Mouse (Mus musculus): Measurements from ENCODE around the gene Nxf3. TPM values are rescaled to one million over a fixed set of nuclear protein-coding genes. Genes with fewer than 3 reads are reported as not detected.

Gene Nxf3
- polyA plus RNA-seq (2014; fragmentation: Nextera tagmentation; extraction: Ambion mirVana): 0.05 TPM in 1 of 2 replicates, not detected in the other

- Histone ChIP-seq H3K36me3 (ENCODE audit: control insufficient read depth, insufficient read depth, low read length) (no peaks in the 10 kb centered on the region), H3K27ac (ENCODE audit: low read depth, low read length) (no peak within 1 kb of the TSS), H3K27me3 (replicated peaks; ENCODE audit: control insufficient read depth, insufficient read depth, low read length) (no peaks in the 10 kb centered on the region), H3K9ac (ENCODE audit: low read length) (no peak within 1 kb of the TSS), H3K4me2 (ENCODE audit: low read length) (no peak within 1 kb of the TSS), H3K9me3 (replicated peaks; ENCODE audit: control insufficient read depth, low read length) (no peaks in the 10 kb centered on the region), H3K4me1 (ENCODE audit: control insufficient read depth, insufficient read depth, low read length) (no peaks in the 10 kb centered on the region), H3K4me3 (ENCODE audit: low read depth, low read length) (no peak within 1 kb of the TSS)
- ATAC-seq (no peak), DNase-seq (ENCODE audit: low spot score) (no peak)
- WGBS: 83% methylated on average over 9 of the region's 9 CpGs
These were observed at the start of gene Nxf3 for GRCm38 (mm10) chrX:136085155-136085554. Gene Nxf3, minus strand, starts transcription at chrX:136085255.

GRCm38 (mm10) chrX:136127744-136128064 lies 42.6 kb upstream of the Nxf3 start:
- no peak overlapping the region for H3K9ac ChIP-seq (ENCODE audit: low read length)
- no peaks in the 10 kb centered on the region for H3K4me1 ChIP-seq (ENCODE audit: control insufficient read depth, insufficient read depth, low read length)
- H3K4me2 ChIP-seq (ENCODE audit: low read length): no peak overlapping the region
- H3K36me3 ChIP-seq (ENCODE audit: control insufficient read depth, insufficient read depth, low read length): no peaks in the 10 kb centered on the region
- no peak for ATAC-seq
- peak; percentile 59 for DNase-seq (ENCODE audit: low spot score)
- no peak overlapping the region for H3K4me3 ChIP-seq (ENCODE audit: low read depth, low read length)
- no peaks in the 10 kb centered on the region for H3K27me3 ChIP-seq (replicated peaks; ENCODE audit: control insufficient read depth, insufficient read depth, low read length)
- 26% methylated on average over 5 of the region's 5 CpGs for WGBS
- no peak overlapping the region for H3K27ac ChIP-seq (ENCODE audit: low read depth, low read length)
- no peaks in the 10 kb centered on the region for H3K9me3 ChIP-seq (replicated peaks; ENCODE audit: control insufficient read depth, low read length)

- WGBS: 68% methylated on average over 8 of the region's 8 CpGs
These were observed 42.1 kb upstream of the Nxf3 start for GRCm38 (mm10) chrX:136127038-136127743.

GRCm38 (mm10) chrX:136115419-136115961 lies 30.4 kb upstream of the Nxf3 start:
- H3K9ac ChIP-seq (ENCODE audit: low read length): peak overlapping the region; percentile 54
- H3K27me3 ChIP-seq (replicated peaks; ENCODE audit: control insufficient read depth, insufficient read depth, low read length): no peaks in the 10 kb centered on the region
- WGBS: 27% methylated on average over 23 of the region's 23 CpGs
- DNase-seq (ENCODE audit: low spot score) (peak; percentile 94), ATAC-seq (peak; percentile 99)
- no peaks in the 10 kb centered on the region for H3K36me3 ChIP-seq (ENCODE audit: control insufficient read depth, insufficient read depth, low read length)
- peak overlapping the region; percentile 25 for H3K4me3 ChIP-seq (ENCODE audit: low read depth, low read length)
- no peaks in the 10 kb centered on the region for H3K4me1 ChIP-seq (ENCODE audit: control insufficient read depth, insufficient read depth, low read length)
- H3K9me3 ChIP-seq (replicated peaks; ENCODE audit: control insufficient read depth, low read length): no peaks in the 10 kb centered on the region
- peak overlapping the region; percentile 53 for H3K27ac ChIP-seq (ENCODE audit: low read depth, low read length)
- peak overlapping the region; percentile 52 for H3K4me2 ChIP-seq (ENCODE audit: low read length)

More at GRCm38 (mm10) chrX:136127038-136127743, 42.1 kb upstream of the Nxf3 start:
- H3K9me3 ChIP-seq (replicated peaks; ENCODE audit: control insufficient read depth, low read length): no peaks in the 10 kb centered on the region
- no peak overlapping the region for H3K27ac ChIP-seq (ENCODE audit: low read depth, low read length)
- DNase-seq (ENCODE audit: low spot score): no peak
- no peaks in the 10 kb centered on the region for H3K36me3 ChIP-seq (ENCODE audit: control insufficient read depth, insufficient read depth, low read length)
- H3K27me3 ChIP-seq (replicated peaks; ENCODE audit: control insufficient read depth, insufficient read depth, low read length): no peaks in the 10 kb centered on the region
- no peak overlapping the region for H3K9ac ChIP-seq (ENCODE audit: low read length)
- no peak for ATAC-seq
- H3K4me3 ChIP-seq (ENCODE audit: low read depth, low read length): no peak overlapping the region
- no peaks in the 10 kb centered on the region for H3K4me1 ChIP-seq (ENCODE audit: control insufficient read depth, insufficient read depth, low read length)
- no peak overlapping the region for H3K4me2 ChIP-seq (ENCODE audit: low read length)

GRCm38 (mm10) chrX:136115015-136115414 lies 30.0 kb upstream of the Nxf3 start:
- Histone ChIP-seq H3K4me1 (ENCODE audit: control insufficient read depth, insufficient read depth, low read length) (no peaks in the 10 kb centered on the region), H3K27ac (ENCODE audit: low read depth, low read length) (no peak overlapping the region), H3K9ac (ENCODE audit: low read length) (no peak overlapping the region), H3K4me2 (ENCODE audit: low read length) (peak overlapping the region; percentile 39), H3K4me3 (ENCODE audit: low read depth, low read length) (0 out of 2 replicates have a peak overlapping the region, but pooled peaks have one; percentile 25), H3K27me3 (replicated peaks; ENCODE audit: control insufficient read depth, insufficient read depth, low read length) (no peaks in the 10 kb centered on the region; the same call in 1 of the 2 replicates), H3K9me3 (replicated peaks; ENCODE audit: control insufficient read depth, low read length) (no peaks in the 10 kb centered on the region), H3K36me3 (ENCODE audit: control insufficient read depth, insufficient read depth, low read length) (no peaks in the 10 kb centered on the region)
- DNase-seq (ENCODE audit: low spot score): no peak
- WGBS: 45% methylated on average over 4 of the region's 4 CpGs
- no peak for ATAC-seq

GRCm38 (mm10) chrX:136107942-136108341 lies 22.9 kb upstream of the Nxf3 start:
- ATAC-seq: peak; percentile 42; the same call in 1 of the 2 replicates
- Histone ChIP-seq H3K9me3 (replicated peaks; ENCODE audit: control insufficient read depth, low read length) (no peaks in the 10 kb centered on the region), H3K9ac (ENCODE audit: low read length) (no peak overlapping the region), H3K36me3 (ENCODE audit: control insufficient read depth, insufficient read depth, low read length) (no peaks in the 10 kb centered on the region), H3K27me3 (replicated peaks; ENCODE audit: control insufficient read depth, insufficient read depth, low read length) (no peaks in the 10 kb centered on the region; the same call in 1 of the 2 replicates), H3K27ac (ENCODE audit: low read depth, low read length) (no peak overlapping the region), H3K4me2 (ENCODE audit: low read length) (no peak overlapping the region), H3K4me3 (ENCODE audit: low read depth, low read length) (no peak overlapping the region), H3K4me1 (ENCODE audit: control insufficient read depth, insufficient read depth, low read length) (no peaks in the 10 kb centered on the region)
- 52% methylated on average over 6 of the region's 6 CpGs for WGBS
- peak; percentile 71 for DNase-seq (ENCODE audit: low spot score)

GRCm38 (mm10) chrX:136104724-136105088 lies 19.7 kb upstream of the Nxf3 start:
- peak; percentile 45 for DNase-seq (ENCODE audit: low spot score)
- no peaks in the 10 kb centered on the region for H3K9me3 ChIP-seq (replicated peaks; ENCODE audit: control insufficient read depth, low read length)
- no peak overlapping the region for H3K9ac ChIP-seq (ENCODE audit: low read length)
- H3K36me3 ChIP-seq (ENCODE audit: control insufficient read depth, insufficient read depth, low read length): no peaks in the 10 kb centered on the region
- H3K27me3 ChIP-seq (replicated peaks; ENCODE audit: control insufficient read depth, insufficient read depth, low read length): no peaks in the 10 kb centered on the region
- WGBS: 40% methylated on average over 3 of the region's 3 CpGs
- no peaks in the 10 kb centered on the region for H3K4me1 ChIP-seq (ENCODE audit: control insufficient read depth, insufficient read depth, low read length)
- ATAC-seq: peak; percentile 52; the same call in 1 of the 2 replicates
- no peak overlapping the region; the same call in 1 of the 2 replicates for H3K27ac ChIP-seq (ENCODE audit: low read depth, low read length)
- no peak overlapping the region for H3K4me3 ChIP-seq (ENCODE audit: low read depth, low read length)
- no peak overlapping the region for H3K4me2 ChIP-seq (ENCODE audit: low read length)

- Histone ChIP-seq H3K27me3 (replicated peaks; ENCODE audit: control insufficient read depth, insufficient read depth, low read length) (no peaks in the 10 kb centered on the region), H3K27ac (ENCODE audit: low read depth, low read length) (0 out of 2 replicates have a peak overlapping the region, but pooled peaks have one; percentile 1), H3K4me2 (ENCODE audit: low read length) (no peak overlapping the region), H3K9ac (ENCODE audit: low read length) (no peak overlapping the region), H3K4me3 (ENCODE audit: low read depth, low read length) (no peak overlapping the region), H3K36me3 (ENCODE audit: control insufficient read depth, insufficient read depth, low read length) (no peaks in the 10 kb centered on the region), H3K9me3 (replicated peaks; ENCODE audit: control insufficient read depth, low read length) (no peaks in the 10 kb centered on the region), H3K4me1 (ENCODE audit: control insufficient read depth, insufficient read depth, low read length) (no peaks in the 10 kb centered on the region)
- ATAC-seq (peak; percentile 68; the same call in 1 of the 2 replicates), DNase-seq (ENCODE audit: low spot score) (peak; percentile 55)
- WGBS: 51% methylated on average over 4 of the region's 4 CpGs
These were observed 19.1 kb upstream of the Nxf3 start for GRCm38 (mm10) chrX:136104046-136104723.

Data from forebrain, embryonic 14.5 days (tissue).